Mouse (Mus musculus) hindbrain, embryonic 14.5 days (tissue): ENCODE measurements around the gene Chst8. TPM values are rescaled to one million over a fixed set of nuclear protein-coding genes. Genes with fewer than 3 reads are reported as not detected.

ENCODE experiments used
- ATAC-seq: fragments of 200-750 bp; cut with Nextera tagmentation; 2 replicates; pipeline ENCODE4 v1.8.0; 2017; ENCODE audit warnings: moderate number of reproducible peaks, mild to moderate bottlenecking, moderate TSS enrichment, moderate library complexity; ENCODE audit not compliant: low FRiP score
- DNase-seq: peaks from one replicate; pipeline ENCODE4 v3.0.0-alpha.2; 2015; ENCODE audit warnings: low spot score
- H3K27ac ChIP-seq: fragments of 300-500 bp; sonication (generic); 2 replicates; pipeline ENCODE4 v1.5.1; 2014; ENCODE audit warnings: mild to moderate bottlenecking, moderate library complexity
- H3K27me3 ChIP-seq: fragments of 300-500 bp; sonication (generic); 2 replicates; pipeline ENCODE4 v1.6.1; 2014; ENCODE audit warnings: mild to moderate bottlenecking, low read length, mixed read lengths; ENCODE audit not compliant: control insufficient read depth, insufficient read depth
- H3K36me3 ChIP-seq: fragments of 300-500 bp; sonication (generic); replicated peaks from 2 replicates; pipeline ENCODE4 v1.6.1; 2014; ENCODE audit not compliant: control insufficient read depth, insufficient read depth
- H3K4me1 ChIP-seq: fragments of 300-500 bp; sonication (generic); replicated peaks from 2 replicates; pipeline ENCODE4 v1.6.1; 2014; ENCODE audit warnings: antibody characterized with exemption, low read length, mixed read lengths; ENCODE audit not compliant: control insufficient read depth, insufficient read depth
- H3K4me2 ChIP-seq: fragments of 300-500 bp; sonication (generic); replicated peaks from 2 replicates; pipeline ENCODE4 v1.6.1; 2014; ENCODE audit warnings: mild to moderate bottlenecking, moderate library complexity
- H3K4me3 ChIP-seq: fragments of 300-500 bp; sonication (generic); replicated peaks from 2 replicates; pipeline ENCODE4 v1.5.1; 2014; ENCODE audit warnings: mild to moderate bottlenecking, low read length
- H3K9ac ChIP-seq: fragments of 300-500 bp; sonication (generic); 2 replicates; pipeline ENCODE4 v1.6.1; 2014
- H3K9me3 ChIP-seq: fragments of 300-500 bp; sonication (generic); 2 replicates; pipeline ENCODE4 v1.6.1; 2016; ENCODE audit warnings: low read length; ENCODE audit not compliant: control insufficient read depth
- WGBS: fragments of 180-500 bp; shearing (Covaris S2); extraction: QIAGEN DNeasy Blood & Tissue Kit; methylation state at CpG from one replicate; pipeline ENCODE4 v1.1.7; 2014; 5-methylcytosine and 5-hydroxymethylcytosine counted together
- polyA plus RNA-seq: library from polyadenylated mRNA; unstranded; fragments of >200 nt; fragmentation: Nextera tagmentation; extraction: Ambion mirVana; gene quantifications from 2 replicates; pipeline ENCODE4 v1.2.1, GENCODE M21; 2014

Chst8 gene
- polyA plus RNA-seq, 1 experiment from 2014 or later: 8.5 TPM

DNA sequence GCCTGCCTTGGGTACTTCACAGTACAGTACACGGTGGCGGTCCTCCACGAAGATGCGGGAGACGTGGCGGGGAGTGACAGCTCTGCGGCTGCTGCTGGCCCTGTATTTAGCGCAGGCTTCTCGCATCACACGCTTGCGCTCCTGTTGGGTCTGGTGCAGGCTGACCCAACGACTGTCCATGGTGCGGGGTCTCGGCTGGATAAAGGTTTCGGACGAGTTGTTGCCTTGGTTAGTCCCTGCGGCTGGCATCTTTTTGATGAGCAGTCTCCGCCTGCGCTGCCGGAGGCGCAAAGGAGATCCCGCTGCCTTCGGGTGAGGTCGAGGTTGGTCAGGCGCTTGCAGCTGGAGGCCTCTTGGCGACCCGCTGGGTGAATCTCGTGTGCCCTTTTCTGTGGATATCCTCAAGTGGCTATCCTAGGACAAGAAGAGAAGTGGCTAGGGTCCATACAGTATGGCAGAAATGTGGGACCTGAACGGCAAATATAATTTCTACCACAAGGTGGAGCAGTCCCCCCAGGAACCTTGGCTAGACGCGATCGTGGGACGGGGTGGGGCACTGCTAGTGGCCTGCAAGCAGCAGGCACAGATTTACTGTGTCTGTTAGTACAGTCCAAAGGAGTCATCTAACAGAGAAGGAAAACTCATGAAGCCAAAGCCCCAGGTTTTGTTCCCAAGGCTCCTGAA is 136.5 kb downstream of the Chst8 start:
- Histone ChIP-seq H3K4me1 (no peaks in the 10 kb centered on the region; the same call in 1 of the 2 replicates), H3K9me3 (no peaks in the 10 kb centered on the region), H3K4me2 (peak overlapping the region; percentile 62), H3K27ac (no peak overlapping the region), H3K27me3 (peaks cover 36% of the 10 kb centered on the region), H3K36me3 (no peaks in the 10 kb centered on the region), H3K9ac (peak overlapping the region; percentile 50), H3K4me3 (peak overlapping the region; percentile 36)
- ATAC-seq: peak; percentile 56; the same call in 1 of the 2 replicates
- DNase-seq: peak; percentile 92
- WGBS: 5% methylated on average over 33 of the region's 33 CpGs

DNA sequence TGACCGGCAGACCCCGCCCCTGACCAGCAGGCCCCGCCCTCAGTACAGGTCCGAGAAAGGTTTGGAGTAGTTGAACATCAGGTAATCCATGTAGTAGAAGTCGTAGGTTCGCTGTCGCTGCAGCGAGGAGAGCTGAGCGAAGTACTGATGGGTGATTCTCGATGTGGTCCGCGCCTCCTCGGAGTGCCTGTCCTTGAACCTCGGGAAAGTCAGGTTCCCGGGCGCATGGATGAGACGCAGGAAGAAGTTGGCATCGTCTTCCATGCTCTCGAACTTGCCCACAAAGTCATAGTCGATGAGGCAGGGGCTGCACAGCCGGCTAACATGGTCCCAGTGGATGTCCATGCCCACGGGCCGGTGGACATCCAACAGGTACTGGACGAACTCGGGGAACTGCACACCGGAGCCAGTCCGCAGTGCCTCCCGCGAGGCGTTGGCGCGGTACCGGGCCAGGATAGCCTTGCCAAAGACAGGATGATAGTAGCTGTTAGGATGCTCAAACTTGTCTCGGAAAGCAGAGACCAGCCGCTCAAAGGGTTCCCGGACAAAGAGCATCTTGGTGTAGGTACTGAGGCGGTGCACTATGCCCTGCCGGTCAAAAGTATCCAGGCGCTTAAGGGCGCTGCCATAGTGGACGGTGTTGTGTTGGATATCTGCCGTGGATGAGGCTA is 137.3 kb downstream of the Chst8 start:
- H3K4me2 ChIP-seq: peak overlapping the region; percentile 62
- H3K27me3 ChIP-seq: peaks cover 36% of the 10 kb centered on the region
- whole genome bisulfite sequencing: 13% methylated on average over 42 of the region's 42 CpGs
- DNase-seq: no peak
- H3K9me3 ChIP-seq: no peaks in the 10 kb centered on the region
- no peaks in the 10 kb centered on the region; the same call in 1 of the 2 replicates for H3K4me1 ChIP-seq
- no peaks in the 10 kb centered on the region for H3K36me3 ChIP-seq
- peak overlapping the region; percentile 36 for H3K4me3 ChIP-seq
- ATAC-seq: no peak
- H3K27ac ChIP-seq: no peak overlapping the region
- 0 out of 2 replicates have a peak overlapping the region, but pooled peaks have one; percentile 50 for H3K9ac ChIP-seq

DNA sequence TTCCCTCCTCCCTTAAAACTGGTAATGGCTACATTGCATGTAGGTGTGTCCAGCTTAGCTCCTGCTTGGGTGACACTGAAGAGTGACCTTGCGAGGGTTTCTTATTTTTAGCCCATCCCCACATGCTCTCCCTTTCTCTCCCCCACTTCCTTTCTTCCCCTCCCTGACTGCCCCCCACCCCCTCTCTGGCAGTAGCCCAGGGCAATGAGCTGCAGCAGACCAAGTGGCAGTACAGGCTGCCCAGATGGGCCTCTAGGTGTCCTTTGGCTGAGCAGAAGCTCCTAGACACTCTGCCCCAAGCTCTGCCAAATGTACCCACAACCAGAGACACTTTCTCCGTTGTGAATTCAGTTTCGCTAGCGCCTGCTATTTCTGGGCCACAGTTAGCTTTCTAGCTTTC is 139.6 kb downstream of the Chst8 start:
- DNase-seq: no peak

DNA sequence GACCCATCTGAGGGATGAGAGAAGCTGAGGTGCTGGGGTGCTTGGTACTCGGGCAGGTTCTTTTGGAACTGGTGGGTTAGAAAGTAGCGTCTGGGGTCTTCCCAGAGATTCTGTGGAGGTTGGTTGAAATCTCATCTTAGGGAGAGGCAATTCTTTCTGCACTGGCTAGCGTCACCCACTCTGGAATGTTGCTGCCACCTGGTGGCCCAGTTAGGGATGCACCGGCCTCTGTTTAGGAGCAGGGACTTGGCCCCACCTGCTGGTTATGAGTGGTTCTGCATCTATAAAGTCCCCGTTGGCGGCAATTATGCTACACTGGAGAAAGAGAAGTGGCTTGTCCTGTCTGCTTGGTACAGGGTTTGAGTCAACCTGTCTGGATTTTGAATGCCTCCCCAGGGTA is 140.6 kb downstream of the Chst8 start:
- Histone ChIP-seq H3K4me1 (no peaks in the 10 kb centered on the region; the same call in 1 of the 2 replicates), H3K4me2 (no peak overlapping the region), H3K27me3 (peaks cover 36% of the 10 kb centered on the region), H3K27ac (no peak overlapping the region), H3K9ac (no peak overlapping the region), H3K9me3 (no peaks in the 10 kb centered on the region), H3K36me3 (no peaks in the 10 kb centered on the region), H3K4me3 (no peak overlapping the region)
- DNase-seq (peak; percentile 97), ATAC-seq (peak; percentile 58)
- WGBS: 0% methylated on average over 6 of the region's 6 CpGs

More for the DNA sequence above, 139.6 kb downstream of the Chst8 start:
- no peaks in the 10 kb centered on the region for H3K36me3 ChIP-seq
- 82% methylated on average over 4 of the region's 4 CpGs for WGBS
- no peak for ATAC-seq
- no peaks in the 10 kb centered on the region for H3K9me3 ChIP-seq
- H3K4me2 ChIP-seq: no peak overlapping the region
- H3K4me3 ChIP-seq: no peak overlapping the region
- no peak overlapping the region for H3K9ac ChIP-seq
- H3K27ac ChIP-seq: no peak overlapping the region
- no peaks in the 10 kb centered on the region; the same call in 1 of the 2 replicates for H3K4me1 ChIP-seq
- H3K27me3 ChIP-seq: peaks cover 36% of the 10 kb centered on the region

DNA sequence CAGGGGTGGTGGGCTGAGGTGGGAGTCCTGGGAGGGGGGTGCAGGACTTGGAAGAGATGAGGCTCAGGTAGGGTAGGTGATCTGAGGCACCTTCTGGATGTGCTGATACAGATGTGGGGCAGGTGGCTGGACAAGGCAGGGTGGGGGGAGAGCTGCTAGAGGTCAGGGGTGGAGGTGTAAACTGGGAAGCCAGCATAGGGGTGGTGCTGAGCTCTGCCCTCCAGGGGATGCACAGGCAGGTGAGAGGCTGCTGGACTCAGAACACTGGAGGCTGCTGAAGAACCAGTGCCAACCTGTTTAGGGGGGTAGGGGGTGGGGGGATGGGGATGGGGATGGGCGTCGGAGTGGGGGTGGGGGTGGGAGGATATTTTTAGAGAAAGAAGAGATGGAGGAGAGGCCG is 141.7 kb downstream of the Chst8 start:
- 89% methylated on average over 3 of the region's 3 CpGs for WGBS

DNA sequence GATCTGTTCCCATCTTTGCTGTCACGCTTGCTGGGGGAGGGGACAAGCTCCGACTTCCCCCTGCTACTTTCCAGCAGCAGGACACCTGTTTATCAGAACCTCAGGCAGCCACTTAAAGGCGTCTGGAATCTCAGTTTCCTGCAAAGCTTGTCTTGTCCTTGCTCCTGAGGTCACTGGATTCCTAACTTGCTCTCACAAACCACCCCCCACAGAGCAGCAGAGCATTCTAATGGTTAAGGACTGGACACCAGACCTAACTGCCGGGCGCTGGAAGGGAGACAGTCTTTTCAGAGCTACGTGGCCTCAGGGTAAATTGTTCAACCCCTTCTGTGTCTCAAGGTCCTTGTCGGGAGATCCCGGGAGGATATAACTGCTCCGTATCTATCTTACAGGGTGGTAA is 143.2 kb downstream of the Chst8 start:
- Histone ChIP-seq H3K27ac (no peak overlapping the region), H3K9me3 (no peaks in the 10 kb centered on the region), H3K4me3 (no peak overlapping the region), H3K9ac (no peak overlapping the region), H3K4me1 (no peaks in the 10 kb centered on the region), H3K4me2 (no peak overlapping the region), H3K27me3 (peaks cover 18% of the 10 kb centered on the region), H3K36me3 (no peaks in the 10 kb centered on the region)
- DNase-seq: no peak
- WGBS: 18% methylated on average over 9 of the region's 9 CpGs
- no peak for ATAC-seq

More for the DNA sequence above, 141.7 kb downstream of the Chst8 start:
- H3K36me3 ChIP-seq: no peaks in the 10 kb centered on the region
- H3K4me2 ChIP-seq: no peak overlapping the region
- no peaks in the 10 kb centered on the region for H3K9me3 ChIP-seq
- ATAC-seq: no peak
- peaks cover 33% of the 10 kb centered on the region for H3K27me3 ChIP-seq
- no peak for DNase-seq
- H3K4me3 ChIP-seq: no peak overlapping the region
- no peaks in the 10 kb centered on the region; the same call in 1 of the 2 replicates for H3K4me1 ChIP-seq
- no peak overlapping the region for H3K27ac ChIP-seq
- no peak overlapping the region for H3K9ac ChIP-seq

DNA sequence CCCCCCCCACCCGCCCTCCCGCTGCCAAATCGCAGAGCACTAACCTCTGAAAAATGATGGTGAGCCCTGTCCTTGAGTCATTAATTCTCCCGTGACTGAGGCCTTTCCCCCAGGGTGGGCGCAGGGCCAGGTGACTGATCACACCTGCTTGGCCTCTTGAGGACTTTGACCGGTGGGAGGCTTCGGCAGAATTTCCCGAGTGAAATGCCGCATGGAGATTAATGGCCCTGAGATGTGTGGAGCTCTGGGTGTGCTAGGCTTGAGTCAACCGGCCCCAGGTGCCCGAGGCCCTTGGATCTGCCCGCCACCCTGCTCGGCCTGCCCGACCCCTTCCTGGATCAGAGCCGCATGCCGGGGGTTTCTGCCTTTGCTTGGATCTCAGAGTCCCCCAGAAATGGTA is 144.6 kb downstream of the Chst8 start:
- 85% methylated on average over 16 of the region's 16 CpGs for WGBS

DNA sequence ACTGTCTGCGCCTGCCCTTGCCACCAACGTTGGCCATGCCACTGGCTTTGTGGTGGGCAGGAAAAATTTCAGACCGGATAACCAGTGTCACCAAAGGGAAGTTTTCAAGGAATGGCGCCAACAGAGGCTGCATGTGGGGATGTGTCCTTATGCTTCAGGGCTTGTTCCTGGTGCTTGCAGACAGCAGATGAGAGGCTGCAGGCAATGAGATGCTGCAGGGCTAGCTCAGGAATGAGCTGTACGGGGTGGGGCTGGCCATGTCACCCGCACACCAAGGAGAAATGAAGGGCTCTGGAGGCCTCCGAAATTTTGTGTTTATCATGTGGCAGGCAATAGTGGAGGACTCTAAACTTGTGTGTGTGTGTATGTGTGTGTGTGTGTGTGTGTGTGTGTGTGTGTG is 149.4 kb downstream of the Chst8 start:
- Histone ChIP-seq H3K4me2 (no peak overlapping the region), H3K4me3 (no peak overlapping the region), H3K9me3 (no peaks in the 10 kb centered on the region), H3K27me3 (no peaks in the 10 kb centered on the region), H3K4me1 (peaks cover 8% of the 10 kb centered on the region; the same call in 1 of the 2 replicates), H3K36me3 (no peaks in the 10 kb centered on the region), H3K27ac (no peak overlapping the region), H3K9ac (no peak overlapping the region)
- ATAC-seq (no peak), DNase-seq (no peak)
- WGBS: 43% methylated on average over 7 of the region's 7 CpGs

More for the DNA sequence above, 144.6 kb downstream of the Chst8 start:
- Histone ChIP-seq H3K4me1 (0 out of 2 replicates have a peak, but pooled peaks cover 4% of the 10 kb centered on the region), H3K27me3 (peaks cover 4% of the 10 kb centered on the region; the same call in 1 of the 2 replicates), H3K9ac (no peak overlapping the region), H3K4me3 (no peak overlapping the region), H3K9me3 (no peaks in the 10 kb centered on the region), H3K4me2 (no peak overlapping the region), H3K27ac (no peak overlapping the region), H3K36me3 (no peaks in the 10 kb centered on the region)
- ATAC-seq: no peak
- DNase-seq: no peak

DNA sequence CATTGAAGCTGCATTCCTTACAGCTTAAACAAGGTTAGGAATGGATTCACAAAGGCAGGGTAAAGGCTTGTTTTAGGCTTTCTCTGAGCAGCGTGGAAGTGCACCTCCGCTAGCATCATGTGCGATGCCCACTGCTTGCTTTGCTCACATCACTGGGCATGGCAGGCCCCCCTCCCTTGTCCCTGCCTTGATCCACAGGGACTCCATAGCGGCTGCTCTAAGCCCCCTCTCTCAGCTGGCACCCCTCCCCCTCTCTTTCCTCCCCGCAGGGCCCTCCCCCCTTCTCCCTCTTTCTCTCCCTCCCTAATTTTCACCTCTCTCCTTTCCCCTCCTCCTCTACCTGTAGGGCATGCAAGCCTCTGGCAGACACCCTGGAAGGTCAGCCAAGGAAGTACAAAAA is 150.3 kb downstream of the Chst8 start:
- ATAC-seq (no peak), DNase-seq (no peak)
- Histone ChIP-seq H3K4me2 (no peak overlapping the region), H3K4me1 (peaks cover 8% of the 10 kb centered on the region; the same call in 1 of the 2 replicates), H3K4me3 (no peak overlapping the region), H3K9me3 (no peaks in the 10 kb centered on the region), H3K36me3 (no peaks in the 10 kb centered on the region), H3K27ac (0 out of 2 replicates have a peak overlapping the region, but pooled peaks have one; percentile 4), H3K27me3 (no peaks in the 10 kb centered on the region), H3K9ac (no peak overlapping the region)
- 10% methylated on average over 5 of the region's 5 CpGs for WGBS
